In genomic region chr6:124861266-124861665, GRCm38 (mm10) we compare ENCODE assay signal across 15 mouse cellular contexts. TPM values are rescaled to one million over a fixed set of nuclear protein-coding genes. Genes with fewer than 3 reads are reported as not detected.
DNase-seq lines count a peak whose midpoint lies in the region; ATAC-seq and TF ChIP-seq lines count a peak whose summit lies in the region.
"Had no signal": no experiment of that assay in that cellular context is flagged by ENCODE, and none has a peak within 500 bp of the region (broad histone marks: within the 10 kb centered on the region; RNA-seq: fewer than 3 reads in every experiment).

No protein-coding gene starts in this region.

- H3K36me3 ChIP-seq in forebrain, embryonic 12.5 days (replicated peaks): no peaks in the 10 kb centered on the region
- H3K36me3 ChIP-seq in forebrain, embryonic 16.5 days (ENCODE audit: control insufficient read depth, insufficient read depth): no peaks in the 10 kb centered on the region
- H3K36me3 ChIP-seq in forebrain, embryonic 14.5 days (ENCODE audit: control insufficient read depth, insufficient read depth, low read length): 0 out of 2 replicates have a peak, but pooled peaks cover 10% of the 10 kb centered on the region
- H3K36me3 ChIP-seq in midbrain, embryonic 11.5 days (ENCODE audit: control insufficient read depth, insufficient read depth, low read length): no peaks in the 10 kb centered on the region
- no peaks in the 10 kb centered on the region for H3K36me3 ChIP-seq in liver, embryonic 12.5 days

- TF ChIP-seq POLR2A in brain, embryonic 14.5 days (IDR thresholded peaks at IDR 0.05; ENCODE audit: borderline replicate concordance, extremely low read depth, insufficient read depth, insufficient read length, poor library complexity, severe bottlenecking): no peak

- H3K27me3 ChIP-seq in forebrain, embryonic 12.5 days: peaks cover 19% of the 10 kb centered on the region
- H3K27me3 ChIP-seq in forebrain, embryonic 16.5 days (replicated peaks; ENCODE audit: control insufficient read depth, insufficient read depth, low read length): no peaks in the 10 kb centered on the region
- no peaks in the 10 kb centered on the region for H3K27me3 ChIP-seq in forebrain, embryonic 14.5 days (replicated peaks; ENCODE audit: control insufficient read depth, insufficient read depth, low read length)
- peaks cover 5% of the 10 kb centered on the region; the same call in 1 of the 2 replicates for H3K27me3 ChIP-seq in midbrain, embryonic 11.5 days (ENCODE audit: control insufficient read depth, insufficient read depth, low read length)
- H3K27me3 ChIP-seq in liver, embryonic 12.5 days (replicated peaks): peaks cover 100% of the 10 kb centered on the region

- H3K4me3 ChIP-seq in forebrain, embryonic 12.5 days (replicated peaks): no peak overlapping the region
- H3K4me3 ChIP-seq in forebrain, embryonic 16.5 days (replicated peaks; ENCODE audit: low read length): no peak overlapping the region
- H3K4me3 ChIP-seq in forebrain, embryonic 14.5 days (ENCODE audit: low read depth, low read length): 0 out of 2 replicates have a peak overlapping the region, but pooled peaks have one; percentile 60
- no peak overlapping the region for H3K4me3 ChIP-seq in midbrain, embryonic 11.5 days (ENCODE audit: low read depth, low read length)
- no peak overlapping the region for H3K4me3 ChIP-seq in liver, embryonic 12.5 days

- H3K9ac ChIP-seq in forebrain, embryonic 12.5 days: peak overlapping the region; percentile 9; the same call in 1 of the 2 replicates
- H3K9ac ChIP-seq in forebrain, embryonic 16.5 days (replicated peaks; ENCODE audit: low read depth, low read length): no peak overlapping the region
- H3K9ac ChIP-seq in forebrain, embryonic 14.5 days (ENCODE audit: low read length): peak overlapping the region; percentile 41; the same call in 1 of the 2 replicates
- no peak overlapping the region for H3K9ac ChIP-seq in midbrain, embryonic 11.5 days (ENCODE audit: low read length)
- H3K9ac ChIP-seq in liver, embryonic 12.5 days: no peak overlapping the region

- peaks cover 70% of the 10 kb centered on the region for H3K4me1 ChIP-seq in forebrain, embryonic 12.5 days
- peaks cover 64% of the 10 kb centered on the region for H3K4me1 ChIP-seq in forebrain, embryonic 16.5 days (replicated peaks; ENCODE audit: control insufficient read depth, insufficient read depth, low read length)
- peaks cover 30% of the 10 kb centered on the region for H3K4me1 ChIP-seq in forebrain, embryonic 14.5 days (ENCODE audit: control insufficient read depth, insufficient read depth, low read length)
- peaks cover 38% of the 10 kb centered on the region for H3K4me1 ChIP-seq in midbrain, embryonic 11.5 days (ENCODE audit: control insufficient read depth, insufficient read depth, low read length)
- peaks cover 29% of the 10 kb centered on the region for H3K4me1 ChIP-seq in liver, embryonic 12.5 days

- WGBS in forebrain, embryonic 12.5 days: 78% methylated on average over 19 of the region's 19 CpGs
- WGBS in forebrain, embryonic 16.5 days: 79% methylated on average over 19 of the region's 19 CpGs
- WGBS in forebrain, embryonic 14.5 days: 77% methylated on average over 19 of the region's 19 CpGs
- WGBS in midbrain, embryonic 11.5 days: 80% methylated on average over 19 of the region's 19 CpGs
- 67% methylated on average over 19 of the region's 19 CpGs for WGBS in liver, embryonic 12.5 days (ENCODE audit: insufficient replicate concordance)

- H3K27ac ChIP-seq in forebrain, embryonic 12.5 days: no peak overlapping the region
- no peak overlapping the region for H3K27ac ChIP-seq in forebrain, embryonic 16.5 days (ENCODE audit: low read length)
- no peak overlapping the region; the same call in 1 of the 2 replicates for H3K27ac ChIP-seq in forebrain, embryonic 14.5 days (ENCODE audit: low read depth, low read length)
- no peak overlapping the region for H3K27ac ChIP-seq in midbrain, embryonic 11.5 days (ENCODE audit: low read depth, low read length)
- H3K27ac ChIP-seq in liver, embryonic 12.5 days: no peak overlapping the region

- ATAC-seq in forebrain, embryonic 12.5 days (ENCODE audit: low FRiP score): no peak
- ATAC-seq in forebrain, embryonic 16.5 days: no peak
- no peak for ATAC-seq in forebrain, embryonic 14.5 days
- ATAC-seq in midbrain, embryonic 11.5 days (ENCODE audit: low FRiP score): no peak
- ATAC-seq in liver, embryonic 12.5 days: no peak

- peak overlapping the region; percentile 82; the same call in 1 of the 2 replicates for H3K4me2 ChIP-seq in forebrain, embryonic 12.5 days
- H3K4me2 ChIP-seq in forebrain, embryonic 16.5 days (ENCODE audit: low read length): no peak overlapping the region
- peak overlapping the region; percentile 77 for H3K4me2 ChIP-seq in forebrain, embryonic 14.5 days (ENCODE audit: low read length)
- H3K4me2 ChIP-seq in midbrain, embryonic 11.5 days: peak overlapping the region; percentile 17; the same call in 1 of the 2 replicates
- H3K4me2 ChIP-seq in liver, embryonic 12.5 days: no peak overlapping the region

- DNase-seq in brain, embryonic 14.5 days (ENCODE audit: low read depth): peak; percentile 21
- DNase-seq in forebrain, embryonic 14.5 days (ENCODE audit: low spot score): no peak
- no peak for DNase-seq in midbrain, embryonic 11.5 days (ENCODE audit: low spot score, missing footprints)
- DNase-seq in spleen, postnatal 10 days (ENCODE audit: low spot score in 2 of 2): no peak
- DNase-seq in spleen, postnatal 36 days (ENCODE audit: low spot score in 2 of 2): no peak
- DNase-seq: B cell, adult 2 months; kidney, adult 2 months; layer of hippocampus, adult 9-11 months; lung, postnatal 10 days; right cerebral cortex, postnatal 4 days had no signal

- TF ChIP-seq CTCF in brain, embryonic 14.5 days (IDR thresholded peaks at IDR 0.05; ENCODE audit: borderline replicate concordance, extremely low read depth, insufficient read depth, insufficient read length): no peak

- no peaks in the 10 kb centered on the region for H3K9me3 ChIP-seq in forebrain, embryonic 12.5 days
- H3K9me3 ChIP-seq in forebrain, embryonic 16.5 days (ENCODE audit: control insufficient read depth, low read length): no peaks in the 10 kb centered on the region
- no peaks in the 10 kb centered on the region for H3K9me3 ChIP-seq in forebrain, embryonic 14.5 days (replicated peaks; ENCODE audit: control insufficient read depth, low read length)
- no peaks in the 10 kb centered on the region for H3K9me3 ChIP-seq in midbrain, embryonic 11.5 days (ENCODE audit: control insufficient read depth, low read length)
- H3K9me3 ChIP-seq in liver, embryonic 12.5 days (replicated peaks): no peaks in the 10 kb centered on the region

RNA-seq across cellular contexts. Expression of gene Gpr162, which starts 2.5 kb away (rescaled TPM):
- 9.9 and 10.2 TPM in 2 replicates for polyA plus RNA-seq in forebrain, embryonic 12.5 days (2016; fragmentation: Nextera tagmentation; extraction: Ambion mirVana)
- polyA plus RNA-seq in forebrain, embryonic 16.5 days (2015; fragmentation: Nextera tagmentation; extraction: Ambion mirVana): 21.8 and 28.8 TPM in 2 replicates
- 107 and 117 TPM in 2 replicates for polyA plus RNA-seq in brain, embryonic 14.5 days (2012; rRNA removed)
- 11.0 and 13.0 TPM in 2 replicates for polyA plus RNA-seq in forebrain, embryonic 14.5 days (2014; fragmentation: Nextera tagmentation; extraction: Ambion mirVana)
- 1.6 and 2.1 TPM in 2 replicates for polyA plus RNA-seq in midbrain, embryonic 11.5 days (2014; fragmentation: Nextera tagmentation; extraction: Ambion mirVana)
- polyA plus RNA-seq in liver, embryonic 12.5 days (2016; fragmentation: Nextera tagmentation; extraction: Ambion mirVana): 0.08 and 0.17 TPM in 2 replicates

RNA-seq across cellular contexts. Expression of gene P3h3, which starts 3.7 kb away (rescaled TPM):
- polyA plus RNA-seq in forebrain, embryonic 12.5 days (2016; fragmentation: Nextera tagmentation; extraction: Ambion mirVana): 15.0 and 19.8 TPM in 2 replicates
- polyA plus RNA-seq in forebrain, embryonic 16.5 days (2015; fragmentation: Nextera tagmentation; extraction: Ambion mirVana): 13.0 and 16.8 TPM in 2 replicates
- polyA plus RNA-seq in brain, embryonic 14.5 days (2012; rRNA removed): 123 and 173 TPM in 2 replicates
- polyA plus RNA-seq in forebrain, embryonic 14.5 days (2014; fragmentation: Nextera tagmentation; extraction: Ambion mirVana): 6.2 and 10.1 TPM in 2 replicates
- 7.8 and 7.9 TPM in 2 replicates for polyA plus RNA-seq in midbrain, embryonic 11.5 days (2014; fragmentation: Nextera tagmentation; extraction: Ambion mirVana)
- polyA plus RNA-seq in liver, embryonic 12.5 days (2016; fragmentation: Nextera tagmentation; extraction: Ambion mirVana): 5.0 and 5.5 TPM in 2 replicates

RNA-seq across cellular contexts. Expression of gene Gnb3, which starts 21.2 kb away (rescaled TPM):
- polyA plus RNA-seq in forebrain, embryonic 12.5 days (2016; fragmentation: Nextera tagmentation; extraction: Ambion mirVana): 0.67 and 1.1 TPM in 2 replicates
- 0.42 and 0.75 TPM in 2 replicates for polyA plus RNA-seq in forebrain, embryonic 16.5 days (2015; fragmentation: Nextera tagmentation; extraction: Ambion mirVana)
- 1.9 and 2.6 TPM in 2 replicates for polyA plus RNA-seq in brain, embryonic 14.5 days (2012; rRNA removed)
- 0.54 and 0.89 TPM in 2 replicates for polyA plus RNA-seq in forebrain, embryonic 14.5 days (2014; fragmentation: Nextera tagmentation; extraction: Ambion mirVana)
- 3.8 TPM in 2 replicates for polyA plus RNA-seq in midbrain, embryonic 11.5 days (2014; fragmentation: Nextera tagmentation; extraction: Ambion mirVana)
- polyA plus RNA-seq in liver, embryonic 12.5 days (2016; fragmentation: Nextera tagmentation; extraction: Ambion mirVana): 0.29 and 0.43 TPM in 2 replicates
- polyA plus RNA-seq: liver, adult 2 months; testis, adult 2 months had no signal

RNA-seq across cellular contexts. Expression of gene Cd4, which starts 26.8 kb away (rescaled TPM):
- 0.12 and 0.14 TPM in 2 replicates for polyA plus RNA-seq in forebrain, embryonic 12.5 days (2016; fragmentation: Nextera tagmentation; extraction: Ambion mirVana)
- polyA plus RNA-seq in forebrain, embryonic 16.5 days (2015; fragmentation: Nextera tagmentation; extraction: Ambion mirVana): 0.06 and 0.30 TPM in 2 replicates
- polyA plus RNA-seq in brain, embryonic 14.5 days (2012; rRNA removed): 0.09 and 0.14 TPM in 2 replicates
- polyA plus RNA-seq in forebrain, embryonic 14.5 days (2014; fragmentation: Nextera tagmentation; extraction: Ambion mirVana): 0.29 and 0.38 TPM in 2 replicates
- not detected in 2 replicates for polyA plus RNA-seq in midbrain, embryonic 11.5 days (2014; fragmentation: Nextera tagmentation; extraction: Ambion mirVana)
- 0.05 and 0.07 TPM in 2 replicates for polyA plus RNA-seq in liver, embryonic 12.5 days (2016; fragmentation: Nextera tagmentation; extraction: Ambion mirVana)

RNA-seq across cellular contexts. Expression of gene Cdca3, which starts 31.9 kb away (rescaled TPM):
- 233 and 244 TPM in 2 replicates for polyA plus RNA-seq in forebrain, embryonic 12.5 days (2016; fragmentation: Nextera tagmentation; extraction: Ambion mirVana)
- polyA plus RNA-seq in forebrain, embryonic 16.5 days (2015; fragmentation: Nextera tagmentation; extraction: Ambion mirVana): 69.7 and 76.7 TPM in 2 replicates
- polyA plus RNA-seq in brain, embryonic 14.5 days (2012; rRNA removed): 49.5 and 122 TPM in 2 replicates
- 107 and 139 TPM in 2 replicates for polyA plus RNA-seq in forebrain, embryonic 14.5 days (2014; fragmentation: Nextera tagmentation; extraction: Ambion mirVana)
- 225 and 244 TPM in 2 replicates for polyA plus RNA-seq in midbrain, embryonic 11.5 days (2014; fragmentation: Nextera tagmentation; extraction: Ambion mirVana)
- polyA plus RNA-seq in liver, embryonic 12.5 days (2016; fragmentation: Nextera tagmentation; extraction: Ambion mirVana): 193 TPM in 2 replicates

Comparison
In these comparisons a context has a peak if more than half of its experiments do, and no peak if none do; other contexts are left out.
1. H3K4me2 ChIP-seq: peak in forebrain, embryonic 12.5 days (single experiment), forebrain, embryonic 14.5 days (single experiment) and midbrain, embryonic 11.5 days (single experiment); none in forebrain, embryonic 16.5 days (single experiment) and liver, embryonic 12.5 days (single experiment).
2. H3K9ac ChIP-seq: peak in forebrain, embryonic 12.5 days (single experiment) and forebrain, embryonic 14.5 days (single experiment); none in forebrain, embryonic 16.5 days (single experiment), midbrain, embryonic 11.5 days (single experiment) and liver, embryonic 12.5 days (single experiment).